Mouse (Mus musculus) naive thymus-derived CD4-positive, alpha-beta T cell, adult 5 months (primary cell): ENCODE results near the gene Ccz1. TPM values are rescaled to one million over a fixed set of nuclear protein-coding genes. Genes with fewer than 3 reads are reported as not detected.

Experiments used
- polyA plus RNA-seq: library from polyadenylated mRNA; unstranded; fragments of 100-300 nt; shearing (Covaris generic); gene quantifications from one replicate; pipeline ENCODE4 v1.2.1, GENCODE M21; 2017

The Ccz1 gene
- polyA plus RNA-seq, result 53.8 TPM

DNA sequence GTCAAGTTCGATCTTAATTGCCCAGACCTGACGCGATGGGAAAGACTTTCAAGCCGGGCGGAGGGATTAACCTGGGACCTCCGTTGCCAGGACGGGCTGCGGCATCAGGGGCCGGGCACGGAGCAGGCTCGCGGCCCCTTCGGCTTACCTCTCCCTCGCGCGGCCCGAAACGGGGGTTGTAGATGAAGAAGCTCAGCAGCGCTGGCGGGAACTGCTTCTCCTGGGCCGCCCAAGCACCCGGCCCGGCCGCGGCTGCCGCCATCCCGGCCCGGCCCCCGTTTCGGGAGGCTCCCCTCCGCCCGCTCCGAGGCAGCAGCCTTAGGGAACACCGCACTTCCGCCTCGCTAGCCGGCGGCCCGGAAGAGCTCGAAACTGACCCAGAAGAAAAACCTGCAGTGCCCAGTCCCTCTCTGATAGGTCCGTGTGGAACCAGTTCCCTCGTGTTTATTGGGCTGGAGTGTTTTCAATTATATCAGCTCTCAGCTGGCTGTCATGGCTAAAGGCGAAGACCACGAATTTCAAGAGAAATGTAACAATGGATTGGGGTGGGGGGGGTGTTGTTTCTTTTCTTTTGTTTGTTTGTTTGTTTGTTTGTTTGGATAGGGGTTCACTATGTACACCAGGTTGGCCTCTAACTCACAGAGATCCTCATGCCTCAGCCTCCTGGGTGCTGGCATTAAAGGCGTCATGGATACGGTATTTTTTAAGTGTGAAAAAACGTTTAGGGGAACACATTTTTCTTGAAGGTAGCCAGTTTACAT, at the start of gene Ccz1:
Gene Ccz1 (minus strand): TSS at position 327 of the 761 bp plus-strand sequence.

DNA sequence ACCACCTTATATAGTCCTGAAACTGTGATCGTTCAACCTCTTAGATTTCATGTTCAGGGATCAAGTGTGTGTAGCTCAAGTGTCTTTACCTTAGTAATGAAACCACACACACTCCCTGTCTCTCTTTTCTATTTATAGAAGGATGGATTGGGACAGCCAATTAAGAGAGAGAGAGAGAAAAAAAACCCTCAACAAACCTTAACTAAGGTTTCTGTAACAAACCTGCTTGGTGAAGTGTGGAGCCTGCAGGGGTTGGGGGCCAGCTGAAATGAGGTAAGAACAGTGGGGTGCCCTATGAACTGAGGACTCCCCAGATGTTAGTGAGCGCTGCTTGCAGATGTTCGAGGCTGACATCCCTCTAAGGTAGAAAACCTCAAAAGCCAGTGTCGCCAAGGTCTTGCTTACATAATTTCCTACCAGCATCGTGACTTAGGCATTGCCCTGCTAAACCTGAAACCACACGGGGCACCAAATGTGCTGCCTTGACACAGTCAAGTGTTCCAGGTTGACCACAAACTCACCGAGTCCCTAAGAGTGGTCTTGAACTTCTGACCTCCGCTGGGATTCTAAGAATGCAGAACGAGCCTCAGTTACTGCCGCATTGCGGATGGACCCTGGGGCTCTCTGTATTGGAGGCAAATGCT, 12.1 kb upstream of the Ccz1 start, which contains the start of gene Ocm:
Gene Ocm (minus strand): TSS at position 51 of the 644 bp plus-strand sequence.

Other genes with a start within 250 kb of the Ccz1 start
- 50.1 TPM for gene Eif2ak1, start 197.1 kb downstream of the Ccz1 start, polyA plus RNA-seq
- 0.27 TPM for gene Ankrd61, start 117.2 kb downstream of the Ccz1 start, polyA plus RNA-seq
- 47.3 TPM for gene Aimp2, start 105.0 kb downstream of the Ccz1 start, polyA plus RNA-seq
- gene Pms2, start 104.9 kb downstream of the Ccz1 start, polyA plus RNA-seq, result 40.3 TPM
- 1.4 TPM for gene Gm42421, start 86.7 kb downstream of the Ccz1 start, polyA plus RNA-seq
- 0.50 TPM for gene Rsph10b, start 81.8 kb downstream of the Ccz1 start, polyA plus RNA-seq
- gene Ocm, start 11.8 kb upstream of the Ccz1 start, polyA plus RNA-seq, result not detected
- 20.5 TPM for gene Lmtk2, start 85.6 kb upstream of the Ccz1 start, polyA plus RNA-seq
- gene Bhlha15, start 175.4 kb upstream of the Ccz1 start, polyA plus RNA-seq, result not detected
- gene Tecpr1, start 208.7 kb upstream of the Ccz1 start, polyA plus RNA-seq, result 305 TPM
- gene Bri3, start 229.6 kb upstream of the Ccz1 start, polyA plus RNA-seq, result 5.5 TPM